Mouse (Mus musculus) ZHBTc4 (cell line): ENCODE data around the gene Mdfi.

ENCODE experiments used
- DNase-seq: peaks from one replicate; pipeline ENCODE4 v3.0.0-alpha.2; 2011; ENCODE audit warnings: low read depth, low spot score

Gene Mdfi

DNA sequence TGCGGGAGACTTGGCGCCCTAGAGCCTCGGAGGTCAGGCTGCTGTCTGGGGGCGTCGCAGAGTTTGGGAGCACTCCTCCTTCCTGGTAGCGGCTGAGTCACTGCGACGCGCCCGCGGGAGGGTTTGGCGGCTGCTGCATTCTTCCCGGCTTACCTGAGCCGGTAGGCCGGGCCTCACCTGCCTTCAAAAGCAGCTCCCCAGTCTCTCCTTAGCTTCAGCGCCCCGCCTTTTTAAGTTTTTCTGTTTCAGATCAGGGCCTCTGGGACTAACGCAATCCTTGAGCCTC lies at the start of gene Mdfi:
Mdfi (minus strand) TSS at position 210 of the 286 bp plus-strand sequence.
- DNase-seq: peak; percentile 53

DNA sequence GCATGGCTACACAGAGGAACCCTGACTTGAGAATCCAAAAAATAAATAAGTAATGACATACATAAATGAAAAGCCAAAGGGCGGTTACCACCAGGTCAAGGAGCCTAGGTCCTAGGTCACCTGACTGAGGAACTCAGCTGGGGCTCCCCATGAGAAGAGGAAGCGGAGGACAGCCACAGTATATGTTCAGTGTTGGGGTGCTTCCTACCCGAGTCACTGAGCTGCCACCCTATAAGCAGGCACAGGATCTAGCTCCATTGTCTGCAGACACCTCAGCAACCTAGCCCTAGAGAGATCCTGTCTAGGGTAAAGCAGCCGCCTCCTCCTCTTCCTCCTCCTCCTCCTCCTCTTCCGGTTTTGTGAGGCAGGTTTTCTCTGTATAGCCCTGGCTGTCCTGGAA lies 48.6 kb upstream of the Mdfi start:
- DNase-seq: no peak

DNA sequence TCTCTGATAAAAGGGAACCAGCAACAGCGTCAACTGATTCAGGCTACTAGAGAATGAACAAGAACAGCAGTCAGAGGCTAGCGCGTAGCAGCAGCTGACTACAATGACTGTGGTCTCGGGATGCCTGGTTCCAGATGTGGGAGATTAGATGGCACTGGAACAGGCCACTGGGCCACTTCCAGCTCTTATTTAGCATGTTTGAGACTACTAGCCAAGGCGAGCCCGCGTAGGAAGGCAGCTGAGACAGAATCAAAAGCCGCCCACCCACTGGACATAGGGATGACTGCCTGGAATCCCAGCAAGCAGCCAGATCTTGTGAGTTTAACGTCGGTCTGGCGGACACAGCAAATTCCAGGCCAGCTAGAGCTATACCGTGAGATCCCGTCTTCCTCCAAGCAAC lies 46.8 kb upstream of the Mdfi start:
- DNase-seq: no peak

DNA sequence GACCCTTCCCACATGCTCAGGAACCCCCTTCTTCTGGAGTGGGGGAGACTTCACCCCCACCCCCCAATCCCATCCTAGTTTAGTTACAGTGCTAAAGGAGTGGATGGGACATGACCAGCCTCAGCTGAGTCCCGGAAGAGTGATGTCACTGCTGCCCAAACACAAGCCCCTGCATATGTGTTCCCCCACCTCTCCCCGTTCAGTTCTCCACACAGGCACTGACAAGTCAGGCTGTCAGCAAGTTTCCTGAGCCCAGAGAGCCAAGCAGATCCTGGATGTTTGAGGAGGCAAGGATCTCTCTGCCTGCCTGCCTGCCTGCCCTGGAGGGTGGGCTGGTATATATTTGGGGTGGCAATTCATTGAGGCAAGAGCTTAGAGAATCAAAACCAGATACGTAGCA lies 44.7 kb upstream of the Mdfi start:
- no peak for DNase-seq

DNA sequence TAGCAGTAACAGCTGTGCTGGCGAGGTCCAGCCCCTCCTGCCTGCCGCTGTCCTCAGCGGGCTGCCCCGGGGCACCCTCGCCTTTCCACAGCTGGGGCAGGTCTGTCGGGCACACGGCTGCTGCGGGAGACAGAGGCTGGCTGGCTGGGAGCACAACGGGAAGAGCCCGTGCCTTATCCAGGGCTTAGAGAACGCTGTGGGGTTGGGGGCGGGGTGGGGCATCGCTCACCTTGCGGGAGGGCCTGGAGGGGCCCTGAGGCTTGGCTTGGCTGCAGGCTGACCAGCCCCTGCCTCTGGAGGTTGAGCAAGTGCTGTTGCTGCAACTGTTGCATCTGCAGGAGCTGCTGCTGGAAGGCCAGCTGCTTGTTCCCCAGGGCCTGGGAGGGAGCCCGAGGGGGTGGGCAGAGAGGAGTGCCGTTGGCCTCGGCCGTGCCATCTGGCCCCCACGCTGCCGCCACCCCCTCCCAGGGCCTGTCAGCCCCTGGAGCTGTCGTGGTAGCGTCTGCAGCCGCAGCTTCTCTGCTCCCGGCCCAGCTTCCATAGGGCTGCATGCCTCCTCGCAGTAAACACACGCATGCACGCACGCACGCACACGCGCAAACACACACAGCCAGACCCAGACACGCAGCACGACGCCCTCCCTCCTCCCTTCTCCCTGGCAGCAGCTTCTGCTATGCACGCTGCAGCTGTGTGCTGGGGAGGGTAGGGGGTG lies 44.0 kb upstream of the Mdfi start:
- DNase-seq: no peak

DNA sequence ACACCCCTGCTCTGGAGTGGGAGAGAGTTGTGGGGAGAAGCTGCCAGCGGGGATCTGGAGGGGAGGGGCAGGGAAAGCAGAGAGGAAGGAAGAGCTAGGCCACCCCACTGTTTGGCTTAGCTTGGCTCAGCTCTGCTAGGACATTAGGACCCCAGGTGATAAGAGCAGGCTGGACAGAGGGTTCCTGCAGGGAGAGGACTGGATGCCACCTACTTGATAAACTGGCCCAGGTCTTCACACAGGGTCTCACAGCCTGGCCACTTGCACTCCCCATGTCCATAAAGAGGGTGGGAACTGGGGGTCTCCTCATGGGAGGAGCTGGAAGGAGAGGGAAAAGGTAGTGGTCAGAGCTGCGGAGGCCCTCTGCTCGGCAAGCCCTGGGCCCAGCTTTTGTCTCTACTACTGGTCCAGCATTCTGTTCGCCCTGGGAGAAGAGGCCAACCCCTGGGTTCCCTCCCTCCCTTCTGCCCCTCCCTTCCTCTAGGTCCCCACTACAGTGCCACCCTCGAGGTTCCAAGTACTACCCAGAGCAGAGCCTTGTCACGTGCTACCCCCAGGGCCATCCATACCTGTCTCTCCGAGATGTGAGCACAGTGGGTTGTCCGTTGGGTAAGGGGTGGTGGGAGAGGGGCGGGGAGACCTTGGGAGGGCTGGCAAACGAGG lies 43.4 kb upstream of the Mdfi start:
- no peak for DNase-seq

DNA sequence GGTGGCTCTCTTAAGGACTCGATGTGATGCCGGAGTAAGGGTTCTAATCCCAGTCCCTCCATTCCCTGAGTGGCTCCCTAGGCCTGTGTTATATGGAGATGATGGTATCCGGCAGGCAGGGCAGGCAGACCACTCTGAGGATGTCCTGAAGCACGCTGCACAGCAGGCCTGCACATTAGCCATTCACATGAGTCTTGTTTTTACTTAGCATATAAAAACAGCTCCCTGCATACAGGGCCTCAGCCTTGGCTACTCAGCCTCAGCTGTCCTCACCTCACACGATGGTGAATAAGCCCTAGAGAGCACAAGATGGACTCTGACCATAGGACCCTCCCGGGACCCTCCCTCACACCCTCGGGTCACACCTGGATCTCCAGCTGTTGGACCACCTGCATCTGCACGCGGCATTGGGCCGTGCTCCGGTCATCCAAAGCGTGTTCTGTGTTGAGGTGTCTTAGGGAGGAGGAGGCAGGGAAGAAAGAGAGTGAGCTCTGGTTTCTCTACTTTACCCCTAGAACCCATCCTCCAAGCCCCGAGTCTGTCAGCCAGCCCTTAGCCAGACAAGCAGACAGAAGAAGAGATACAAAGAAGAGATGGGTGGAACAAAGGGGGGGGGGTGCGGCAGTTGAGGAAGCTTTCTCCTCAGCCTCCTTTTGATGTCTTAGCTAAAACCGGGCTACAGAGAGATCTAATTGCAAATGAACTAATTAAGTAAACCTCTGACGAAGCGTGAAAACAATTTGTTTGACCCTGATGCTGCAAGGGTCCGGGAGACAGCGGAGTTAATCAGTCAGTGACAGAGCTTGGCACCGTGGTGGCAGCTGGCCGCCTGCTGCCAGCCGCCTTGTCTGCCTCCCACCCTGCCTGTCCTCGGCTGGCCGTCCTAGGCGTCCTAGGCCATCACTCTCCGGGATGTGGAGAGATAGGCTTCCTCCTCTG lies 42.6 kb upstream of the Mdfi start:
- peak; percentile 62 for DNase-seq

DNA sequence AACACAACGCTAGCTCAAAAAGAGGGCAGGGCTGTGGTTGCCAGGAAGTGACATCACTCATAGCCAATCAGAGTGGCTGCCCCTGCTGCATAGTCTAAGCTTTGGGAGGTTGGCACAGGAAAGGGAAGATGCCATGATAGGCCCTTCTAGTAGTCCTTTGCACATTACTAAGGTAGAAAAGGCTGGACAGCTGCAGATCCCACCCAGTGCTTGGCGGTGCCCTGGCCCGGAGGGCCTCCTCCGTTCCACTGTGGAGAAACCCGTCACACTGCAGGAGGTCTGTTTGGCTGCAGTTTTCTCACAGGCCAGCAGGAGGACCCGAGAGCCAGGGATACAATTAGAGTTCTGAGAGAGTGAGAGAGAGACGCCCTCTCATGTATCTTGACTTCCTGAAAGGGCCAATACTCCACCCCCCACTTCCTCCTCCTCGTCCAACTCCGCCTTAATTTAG lies 38.9 kb upstream of the Mdfi start:
- peak; percentile 90 for DNase-seq

DNA sequence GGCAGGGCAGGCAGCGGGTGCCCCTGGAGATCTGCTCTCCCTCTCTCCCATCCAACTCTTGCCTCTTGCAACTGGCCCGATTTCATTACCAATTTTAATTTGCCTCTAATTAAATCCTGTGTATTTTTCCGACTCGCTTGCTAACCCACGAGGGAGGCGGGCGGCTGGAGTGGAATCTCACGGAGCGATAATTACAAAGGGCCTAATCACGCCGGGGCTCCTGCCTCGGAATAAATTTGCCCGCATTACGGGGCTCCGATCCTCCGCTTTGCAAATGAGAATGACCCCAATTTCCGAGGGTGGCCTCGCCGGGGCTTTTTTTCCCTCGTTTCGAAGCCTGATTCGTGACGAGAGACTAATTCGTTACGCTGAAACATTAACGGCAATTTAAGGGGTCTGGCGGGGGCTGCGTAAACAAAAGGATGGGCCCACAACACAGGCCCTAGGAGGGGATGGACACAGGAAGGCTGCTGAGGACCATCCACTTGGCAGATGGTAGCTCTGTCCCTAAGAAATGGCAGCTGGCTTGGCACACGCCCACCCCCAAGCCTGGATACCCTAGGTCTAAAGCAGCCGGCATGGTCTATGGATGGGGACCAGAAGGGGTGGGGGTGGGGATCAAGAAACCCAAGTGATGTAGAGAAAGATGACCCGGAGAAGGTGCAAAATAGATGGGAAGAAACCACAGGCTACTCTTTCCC lies 38.0 kb upstream of the Mdfi start:
- DNase-seq: no peak

DNA sequence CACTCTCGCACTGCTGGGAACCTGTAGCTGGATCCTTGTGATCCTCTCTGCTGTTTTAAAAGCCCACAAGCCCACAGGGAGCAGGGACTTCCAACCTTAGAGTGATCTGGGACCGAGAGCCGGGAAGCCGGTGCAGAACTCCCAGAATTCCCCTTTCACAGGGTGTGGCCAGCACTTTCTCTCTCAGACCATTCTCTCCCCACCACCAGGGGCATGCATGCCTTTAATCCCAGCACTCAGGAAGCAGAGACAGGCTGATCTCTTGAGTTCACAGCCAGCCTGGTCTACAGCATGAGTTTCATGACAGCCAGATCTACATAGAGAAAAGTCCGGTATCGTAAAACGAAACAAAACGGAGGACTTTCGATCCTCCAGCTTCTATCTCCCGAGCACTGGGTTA lies 35.4 kb upstream of the Mdfi start:
- DNase-seq: peak; percentile 66

DNA sequence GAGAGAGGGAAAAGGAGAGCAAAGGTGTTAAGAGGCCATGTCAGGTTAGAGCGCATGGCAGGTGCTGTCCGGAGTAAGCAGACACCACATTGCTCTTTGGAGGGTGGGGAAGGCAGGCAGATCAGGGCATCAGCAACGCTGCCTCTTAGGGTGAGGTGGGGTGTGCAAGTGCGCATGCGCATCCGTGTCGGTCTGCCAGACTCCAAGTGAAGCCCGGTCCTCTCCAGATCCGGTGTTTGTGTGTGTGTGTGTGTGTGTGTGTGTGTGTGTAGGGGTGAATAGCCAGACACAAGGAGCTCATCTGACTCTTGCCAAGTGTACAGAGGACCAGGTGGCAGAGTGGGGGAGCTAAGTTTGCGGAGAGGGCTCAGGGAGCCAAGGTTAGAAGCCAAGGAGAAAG lies 31.5 kb upstream of the Mdfi start:
- DNase-seq: peak; percentile 73

DNA sequence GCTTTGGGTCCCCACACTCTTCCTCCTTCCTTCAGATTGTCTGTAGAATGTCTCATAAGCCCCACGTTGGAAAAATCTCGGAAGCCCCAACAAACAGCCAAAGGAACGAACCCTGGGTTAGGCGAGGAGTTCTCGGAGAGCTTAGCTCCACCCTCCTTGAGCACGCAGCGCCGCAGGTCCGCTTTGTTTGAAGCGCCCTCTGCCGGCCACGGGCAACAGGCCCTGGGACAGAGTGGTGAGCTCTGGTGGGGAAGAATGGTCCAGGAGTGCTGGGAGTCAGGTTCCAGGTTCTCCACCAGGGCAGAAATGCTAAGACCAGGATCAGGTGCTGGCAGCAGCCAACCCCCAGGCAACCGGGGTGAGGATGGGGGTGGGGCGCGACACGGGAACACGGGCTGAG lies 30.0 kb upstream of the Mdfi start:
- DNase-seq: peak; percentile 97

DNA sequence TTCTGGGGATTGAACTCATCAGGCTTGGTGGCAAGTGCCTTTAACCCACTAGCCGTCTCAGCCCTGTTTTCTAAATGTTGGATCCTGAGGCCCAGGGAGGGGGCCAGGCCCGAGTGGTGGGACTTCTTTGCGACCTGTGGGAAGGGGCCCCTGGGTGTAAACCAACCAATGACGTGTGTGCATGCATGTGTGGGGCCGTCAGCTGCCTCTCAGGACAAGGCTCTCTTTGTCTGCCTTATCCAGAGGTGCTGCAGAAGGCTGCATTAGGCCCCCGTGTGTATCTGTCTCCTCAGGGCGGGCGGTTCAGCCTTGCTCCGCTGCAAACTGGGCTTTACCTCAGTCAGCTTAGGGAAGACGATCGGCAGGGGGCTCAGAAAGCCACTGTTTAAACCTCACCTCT lies 28.9 kb upstream of the Mdfi start:
- DNase-seq: no peak

DNA sequence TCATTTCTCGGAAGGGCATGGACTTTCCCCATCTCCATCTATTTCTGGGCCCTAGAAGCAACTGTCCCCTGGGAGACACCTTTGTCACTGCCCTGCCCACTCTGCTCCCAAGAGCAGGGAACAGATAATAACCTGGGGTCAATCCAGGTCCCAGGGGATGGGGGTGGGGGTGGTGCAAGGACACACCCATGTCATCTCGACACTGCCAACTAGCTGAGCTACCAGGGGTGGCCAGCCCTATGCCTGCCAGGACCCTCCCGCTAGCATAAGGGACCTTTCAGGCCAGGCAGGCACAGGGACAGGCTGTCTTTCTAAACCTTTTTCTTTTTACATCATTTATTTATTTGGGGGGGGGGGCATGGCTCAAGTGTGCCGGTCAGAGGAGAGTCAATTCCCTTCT lies 28.5 kb upstream of the Mdfi start:
- DNase-seq: no peak

DNA sequence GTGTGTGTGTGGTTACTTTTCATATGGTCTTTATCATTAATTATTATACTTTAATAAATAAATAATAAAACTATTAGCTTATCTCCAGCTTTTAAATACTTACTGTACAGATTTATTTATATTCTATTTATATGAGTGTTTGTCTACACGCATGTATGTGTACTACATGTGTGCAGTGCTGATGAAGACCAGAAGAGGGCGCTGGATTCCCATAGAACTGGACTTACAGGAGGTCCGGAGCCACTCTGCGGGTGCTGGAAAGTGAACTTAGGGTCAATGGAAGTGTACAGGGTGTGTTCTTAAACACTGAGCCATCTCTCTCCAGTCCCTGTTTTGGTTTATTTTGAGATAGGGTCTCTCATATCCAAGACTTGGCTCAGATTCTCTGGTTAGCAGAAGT lies 21.1 kb upstream of the Mdfi start:
- DNase-seq: peak; percentile 81

DNA sequence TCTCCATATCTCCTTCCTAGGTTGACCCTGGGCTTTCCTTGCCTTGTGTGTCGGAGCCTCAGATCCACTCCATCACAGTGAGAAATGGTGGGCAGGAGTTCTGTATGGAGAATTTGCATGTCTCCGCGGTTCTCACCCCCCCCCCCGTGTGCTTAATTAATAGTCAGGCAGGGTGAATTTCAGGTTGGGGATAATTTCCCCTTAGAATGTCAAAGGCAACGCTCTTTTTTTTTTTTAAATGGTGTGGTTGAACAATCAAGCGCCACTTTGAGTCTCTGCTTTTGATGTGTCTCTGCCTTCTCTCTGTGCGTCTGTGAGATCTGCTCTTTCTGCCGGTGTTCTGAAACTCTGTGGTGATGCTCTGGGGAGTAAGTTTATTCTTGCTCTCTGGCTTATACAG lies 20.4 kb upstream of the Mdfi start:
- DNase-seq: no peak

DNA sequence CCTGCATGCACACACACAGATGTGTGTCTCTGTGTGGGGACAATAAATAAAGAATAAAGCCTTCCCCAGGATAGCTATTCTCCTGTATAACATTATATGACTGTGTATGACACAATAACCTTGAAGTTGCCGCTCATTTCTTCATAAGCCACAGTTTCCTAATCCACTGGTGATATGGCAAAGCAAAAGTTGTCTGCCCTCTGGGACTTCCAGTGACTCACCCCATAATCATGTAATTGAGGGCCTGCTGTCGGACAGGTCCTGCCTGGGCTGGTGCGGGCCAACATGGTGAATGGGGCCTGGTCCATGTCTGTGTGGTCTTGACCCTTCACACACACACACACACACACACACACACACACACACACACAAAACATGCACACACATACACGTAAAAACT lies 19.3 kb upstream of the Mdfi start:
- DNase-seq: no peak

DNA sequence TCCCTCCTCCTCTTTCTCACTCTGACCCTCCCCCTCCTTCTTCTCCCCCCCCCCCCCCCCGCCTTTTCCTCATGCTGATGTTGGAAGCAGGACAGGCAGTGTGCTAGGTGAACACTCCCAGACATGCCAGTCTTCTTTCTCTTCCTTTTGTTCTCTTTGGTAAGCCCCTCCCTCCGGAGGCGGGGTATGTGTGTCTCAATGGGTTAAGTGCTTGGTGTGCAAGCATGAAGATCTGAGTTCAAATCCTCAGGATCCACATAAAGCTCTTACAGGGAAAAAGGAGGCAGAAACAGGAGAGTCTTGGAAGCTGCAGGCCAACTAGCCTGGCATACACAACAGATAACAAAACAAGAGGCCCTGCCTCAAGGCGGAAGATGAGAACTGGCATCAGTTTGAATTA lies 18.8 kb upstream of the Mdfi start:
- DNase-seq: peak; percentile 77

DNA sequence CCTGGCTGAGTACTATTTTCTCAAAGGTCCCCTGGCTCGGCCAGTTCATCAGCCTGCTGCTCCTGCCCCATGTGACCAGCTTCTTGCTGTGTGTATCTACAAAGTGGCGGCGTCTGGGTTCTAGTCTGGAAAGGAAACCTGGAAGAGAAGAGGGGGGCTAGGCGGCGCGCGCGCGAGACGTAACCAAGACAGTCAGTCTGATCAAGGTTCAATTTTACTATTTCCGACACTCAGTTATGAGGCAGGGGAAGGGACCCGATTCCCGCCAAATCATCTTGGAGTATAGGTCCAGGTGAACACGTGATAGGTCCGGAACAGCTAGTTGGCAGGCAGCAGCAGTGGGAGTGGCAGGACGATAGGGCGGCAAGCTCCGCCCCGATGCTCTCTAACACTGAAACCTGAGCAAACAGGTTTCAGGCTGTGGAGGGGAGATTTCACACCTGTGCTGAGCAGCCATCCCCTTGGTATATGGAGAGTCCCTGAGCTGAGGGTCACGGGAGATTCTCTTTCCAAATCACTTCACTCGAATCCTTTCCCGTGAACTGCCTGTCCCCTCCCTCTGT lies 17.4 kb upstream of the Mdfi start:
- DNase-seq: peak; percentile 72

DNA sequence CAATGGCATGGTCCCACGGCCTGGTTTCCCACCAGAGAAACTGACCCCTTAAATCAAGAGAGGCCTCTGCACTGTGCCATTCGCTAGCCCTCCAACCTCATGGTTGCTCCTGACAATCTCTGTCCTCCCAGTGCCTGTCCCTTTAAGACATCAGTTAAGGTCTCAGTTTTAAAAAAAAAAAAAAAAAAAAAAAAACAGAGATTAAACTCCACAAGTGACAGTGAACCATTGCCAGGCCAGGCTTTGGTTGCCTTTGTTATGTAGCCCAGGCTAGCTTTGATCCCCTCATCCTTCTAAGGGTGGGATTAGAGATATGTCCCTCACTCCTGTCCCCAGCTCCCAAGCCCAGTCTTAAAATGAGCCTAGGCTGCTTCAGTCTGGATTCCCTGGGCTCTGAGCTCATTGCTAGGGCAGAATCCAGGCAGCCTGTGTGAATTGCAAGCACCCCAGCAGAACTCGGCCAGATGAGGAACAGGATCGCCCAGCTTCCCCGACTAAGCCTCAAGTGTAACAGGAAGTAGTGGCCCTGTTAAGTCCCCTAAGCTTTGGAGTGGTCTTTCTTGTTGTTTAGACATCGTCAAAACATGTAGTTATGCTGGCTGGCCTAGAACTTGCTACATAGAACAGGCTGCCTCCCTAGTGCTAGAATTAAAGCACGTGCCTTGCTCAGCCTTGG lies 16.3 kb upstream of the Mdfi start:
- no peak for DNase-seq

DNA sequence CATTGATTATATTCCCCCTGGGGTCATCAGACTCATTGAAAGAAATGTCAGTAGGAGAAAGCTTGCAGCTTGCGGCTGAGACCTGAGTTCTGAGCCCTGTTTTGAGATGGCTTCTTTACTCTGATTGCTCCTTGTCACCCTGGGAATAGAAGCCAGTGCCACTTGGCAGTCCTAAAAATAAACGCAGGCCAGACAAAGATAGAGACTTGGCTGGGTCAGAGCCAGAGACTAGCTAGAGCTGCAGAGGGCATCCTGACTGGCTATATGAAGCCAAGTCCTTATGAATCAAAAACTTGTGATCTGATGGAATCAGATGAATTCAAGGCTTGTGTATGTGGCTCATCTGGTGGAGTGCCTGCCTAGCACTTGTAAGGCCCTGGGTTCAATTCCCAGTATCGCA lies 15.5 kb upstream of the Mdfi start:
- no peak for DNase-seq
